Mouse (Mus musculus): Measurements from ENCODE around the gene Nfic.

The Nfic gene

DNA sequence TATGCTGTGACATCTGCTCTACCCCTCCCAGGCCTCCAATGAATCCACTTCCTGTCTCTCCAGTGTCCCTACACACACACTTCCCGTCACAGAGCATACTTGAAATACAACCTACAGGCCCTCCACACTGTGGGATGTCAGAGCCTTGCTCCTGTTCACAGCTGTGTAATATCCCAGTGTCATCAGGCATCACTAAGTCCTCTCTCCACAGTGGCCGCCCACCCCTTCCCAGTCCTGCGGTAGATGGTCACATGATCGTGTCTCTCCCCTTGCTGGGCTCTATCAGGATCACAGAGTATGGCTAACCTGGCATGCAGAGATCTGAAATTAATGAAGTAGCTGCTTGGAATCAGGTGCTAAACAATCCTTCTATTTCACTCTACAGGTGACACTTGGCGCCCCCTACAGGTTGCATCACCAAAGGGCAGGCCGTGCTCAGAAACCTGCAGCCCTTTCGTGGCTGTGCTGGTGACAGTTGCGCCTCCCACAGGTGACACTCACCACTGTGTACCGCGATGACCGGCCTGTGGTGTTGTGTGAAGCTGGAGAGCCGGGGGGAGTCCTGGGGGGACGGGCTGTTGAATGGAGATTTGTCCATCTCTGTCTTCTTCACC is 49.7 kb downstream of the Nfic start:
- DNase-seq (ENCODE audit: low read depth, low spot score), result no peak

- DNase-seq (ENCODE audit: low read depth, low spot score), result no peak
These were observed 50.7 kb downstream of the Nfic start for GRCm38 (mm10) chr10:81404720-81405119.

DNA sequence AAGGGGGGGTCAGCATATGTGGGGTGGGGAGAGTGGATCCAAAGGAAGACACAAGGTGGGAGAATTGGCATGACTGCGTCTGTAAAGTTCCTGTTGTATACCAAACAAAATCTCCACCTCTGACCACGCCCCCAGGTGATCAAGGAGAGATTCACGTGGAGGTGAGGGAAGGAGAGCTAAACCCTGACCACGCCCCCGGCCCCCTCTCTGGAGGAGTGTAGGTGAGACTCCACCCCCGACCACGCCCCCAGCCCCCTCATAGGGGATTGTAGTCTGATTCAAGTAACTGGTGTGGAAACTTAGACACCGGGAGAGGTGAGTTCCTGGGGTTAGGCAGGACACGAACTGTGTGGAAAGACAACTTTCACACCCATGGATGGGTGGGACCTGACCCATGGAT is 51.4 kb downstream of the Nfic start:
- no peak for DNase-seq (ENCODE audit: low read depth, low spot score)

- DNase-seq (ENCODE audit: low read depth, low spot score), result no peak
These were observed 51.9 kb downstream of the Nfic start for GRCm38 (mm10) chr10:81403511-81403910.

DNA sequence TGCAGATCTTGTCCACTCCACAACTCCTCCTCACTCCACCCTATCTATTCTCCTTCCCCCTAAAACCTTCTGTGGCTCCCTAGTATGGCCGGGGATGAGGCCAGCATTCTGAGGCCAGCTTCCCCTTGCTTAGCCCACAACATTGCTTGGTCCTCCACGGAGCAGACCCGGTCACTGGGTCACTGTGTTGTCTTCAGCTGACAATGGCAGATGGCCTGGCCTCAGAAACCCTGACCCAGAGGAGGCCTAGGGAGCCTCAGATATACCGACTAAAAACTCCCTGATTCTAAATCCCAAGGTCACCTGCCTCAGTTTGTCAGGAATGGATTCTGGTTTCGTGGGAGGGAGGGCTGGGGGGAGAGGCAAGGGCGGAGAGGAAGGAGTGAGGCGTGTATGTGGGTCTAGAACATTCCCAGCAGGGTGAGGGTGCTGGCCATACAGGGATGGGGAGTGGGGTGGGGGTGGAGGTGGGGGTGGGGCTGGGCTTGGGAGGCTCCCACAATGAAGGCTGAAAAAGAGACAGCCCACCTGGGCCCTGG is 53.1 kb downstream of the Nfic start:
- no peak for DNase-seq (ENCODE audit: low read depth, low spot score)

DNA sequence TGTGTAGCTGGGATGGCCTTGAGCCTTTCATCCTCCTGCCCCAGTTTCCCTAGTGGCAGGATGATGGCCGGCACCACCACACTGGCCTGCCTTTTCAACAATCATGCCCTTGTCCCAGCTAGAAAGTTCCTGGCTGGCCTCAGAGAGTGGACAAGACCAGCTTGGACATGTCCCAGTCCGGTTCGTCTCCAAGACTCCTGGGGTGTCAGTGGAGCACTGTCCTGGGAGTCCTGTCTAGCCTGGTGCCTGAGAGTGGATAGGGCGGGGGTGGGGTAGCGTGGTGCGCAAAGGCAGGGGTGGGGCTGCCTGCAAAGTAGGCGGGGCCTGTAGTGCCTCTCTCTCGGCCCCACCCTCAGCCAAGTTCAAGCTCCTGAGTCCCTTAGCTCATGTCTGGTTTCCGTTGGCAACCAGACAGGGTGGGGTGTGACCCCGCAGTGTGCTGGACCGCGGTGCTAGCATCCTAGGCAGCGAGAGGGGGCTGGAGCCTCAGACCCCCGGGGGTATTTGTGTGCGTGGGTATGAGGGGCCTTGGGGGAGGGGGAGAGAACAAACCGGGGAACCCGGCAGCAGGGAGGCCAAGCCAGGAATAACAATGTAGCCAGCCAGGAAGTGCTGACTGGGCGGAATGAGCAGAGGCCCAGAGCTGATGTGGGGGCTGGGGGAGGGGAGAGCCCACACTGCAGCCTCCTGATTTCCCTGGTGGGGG is 53.8 kb downstream of the Nfic start:
- peak; percentile 72 for DNase-seq (ENCODE audit: low read depth, low spot score)

DNA sequence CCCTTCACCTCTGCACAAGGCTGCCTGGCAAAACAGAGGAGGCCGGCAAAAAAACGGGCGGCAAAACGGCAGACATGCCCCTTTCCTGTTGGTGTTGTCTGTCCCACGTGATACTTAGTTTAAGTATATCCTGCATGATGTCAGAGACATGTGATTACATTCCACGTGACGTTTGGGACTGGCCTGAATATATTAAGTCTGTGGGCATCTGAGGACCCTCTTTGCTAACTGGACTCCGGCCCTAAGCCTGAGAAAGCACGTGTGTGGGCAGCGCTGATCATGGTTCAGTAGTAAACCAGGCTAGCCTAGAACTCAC is 54.3 kb downstream of the Nfic start:
- no peak for DNase-seq (ENCODE audit: low read depth, low spot score)

DNA sequence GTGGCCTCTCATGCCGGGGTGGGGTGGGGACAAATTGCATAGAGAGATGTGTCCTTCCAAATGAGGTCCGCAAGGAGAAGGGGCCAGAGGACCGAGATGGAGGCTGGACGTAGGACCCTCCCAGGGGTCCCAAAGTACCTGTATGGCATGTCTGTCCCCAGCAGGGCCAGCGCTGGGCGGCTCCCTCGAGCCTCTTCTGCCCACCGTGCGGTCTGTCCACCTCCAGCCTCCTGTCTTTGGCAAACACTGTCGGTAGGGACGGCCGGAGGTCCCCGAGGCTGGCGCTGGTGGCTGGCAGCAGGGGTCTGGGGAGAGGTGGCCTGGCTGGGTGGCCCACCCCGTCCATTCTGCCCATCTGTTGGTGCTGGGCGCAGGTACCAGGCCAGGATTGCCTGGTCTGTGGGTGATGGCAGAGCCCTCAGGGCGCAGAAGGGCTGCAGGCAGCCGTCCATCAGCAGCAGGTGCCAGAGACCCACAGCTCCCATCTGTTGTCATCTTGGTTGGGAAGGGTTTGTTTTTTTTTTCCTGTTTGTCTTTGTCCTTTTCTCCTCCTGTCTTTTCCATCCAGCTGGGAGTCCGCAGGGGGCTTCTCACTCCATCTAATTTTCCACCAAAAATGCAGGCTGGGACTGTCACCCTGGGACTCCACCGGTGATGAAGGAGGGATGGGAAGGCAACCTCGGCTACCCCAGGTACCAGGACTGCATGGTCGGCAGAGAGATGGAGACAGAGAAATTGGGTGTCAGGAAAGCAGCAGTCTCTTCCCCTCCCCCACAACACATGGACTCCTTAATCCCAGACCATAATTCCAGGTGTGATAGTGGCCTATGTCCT is 54.8 kb downstream of the Nfic start:
- no peak for DNase-seq (ENCODE audit: low read depth, low spot score)

DNA sequence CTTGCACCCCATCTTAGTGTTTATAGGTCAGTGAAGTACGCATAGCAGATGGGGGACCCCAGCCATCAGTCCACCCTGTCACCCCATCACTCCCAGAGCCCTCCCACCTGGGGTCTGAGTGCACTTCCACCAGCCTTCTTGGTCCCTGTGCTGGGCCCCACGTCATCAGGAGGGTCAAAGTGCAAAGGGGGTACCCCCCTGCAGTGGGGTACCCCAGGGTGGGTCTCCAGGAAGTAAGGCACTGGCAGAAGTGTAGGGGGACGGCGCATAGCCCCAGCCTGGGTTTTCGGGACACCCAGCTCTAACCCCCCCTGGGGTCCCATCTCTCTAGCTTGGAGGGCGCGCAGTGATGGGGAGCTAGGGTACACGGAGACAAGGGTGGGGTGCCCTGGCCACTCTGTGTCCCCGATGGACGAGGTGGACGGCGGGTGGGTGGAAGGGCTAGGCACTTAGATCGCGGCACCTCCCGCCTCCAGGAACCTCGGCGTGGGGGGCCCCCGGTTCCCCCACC is 55.6 kb downstream of the Nfic start:
- DNase-seq (ENCODE audit: low read depth, low spot score), result no peak

- DNase-seq (ENCODE audit: low read depth, low spot score), result no peak
These were observed 56.1 kb downstream of the Nfic start for GRCm38 (mm10) chr10:81399296-81399695.

DNA sequence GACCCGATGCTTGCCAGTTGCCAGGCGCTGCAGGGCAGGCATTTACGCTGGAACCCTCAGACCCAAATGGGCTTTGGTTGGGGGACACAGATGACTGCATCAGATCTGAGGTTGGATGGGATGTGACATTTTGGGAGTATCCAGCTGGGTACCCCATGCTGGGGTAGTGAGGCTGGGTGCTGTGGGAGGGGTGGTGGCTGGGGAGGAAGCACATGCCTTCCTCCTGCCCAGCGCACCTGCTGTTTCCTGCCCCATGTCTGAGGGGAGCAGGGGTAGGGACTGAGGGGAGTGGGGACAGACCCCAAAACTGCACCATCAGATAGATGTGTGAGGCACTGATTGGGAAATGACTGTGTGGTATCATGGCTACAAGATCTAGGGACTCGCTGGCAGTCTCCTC is 58.7 kb downstream of the Nfic start:
- no peak for DNase-seq (ENCODE audit: low read depth, low spot score)

- no peak for DNase-seq (ENCODE audit: low read depth, low spot score)
These were observed 59.6 kb downstream of the Nfic start for GRCm38 (mm10) chr10:81395865-81396264.

GRCm38 (mm10) chr10:81395127-81395526 is 60.3 kb downstream of the Nfic start:
- no peak for DNase-seq (ENCODE audit: low read depth, low spot score)

DNA sequence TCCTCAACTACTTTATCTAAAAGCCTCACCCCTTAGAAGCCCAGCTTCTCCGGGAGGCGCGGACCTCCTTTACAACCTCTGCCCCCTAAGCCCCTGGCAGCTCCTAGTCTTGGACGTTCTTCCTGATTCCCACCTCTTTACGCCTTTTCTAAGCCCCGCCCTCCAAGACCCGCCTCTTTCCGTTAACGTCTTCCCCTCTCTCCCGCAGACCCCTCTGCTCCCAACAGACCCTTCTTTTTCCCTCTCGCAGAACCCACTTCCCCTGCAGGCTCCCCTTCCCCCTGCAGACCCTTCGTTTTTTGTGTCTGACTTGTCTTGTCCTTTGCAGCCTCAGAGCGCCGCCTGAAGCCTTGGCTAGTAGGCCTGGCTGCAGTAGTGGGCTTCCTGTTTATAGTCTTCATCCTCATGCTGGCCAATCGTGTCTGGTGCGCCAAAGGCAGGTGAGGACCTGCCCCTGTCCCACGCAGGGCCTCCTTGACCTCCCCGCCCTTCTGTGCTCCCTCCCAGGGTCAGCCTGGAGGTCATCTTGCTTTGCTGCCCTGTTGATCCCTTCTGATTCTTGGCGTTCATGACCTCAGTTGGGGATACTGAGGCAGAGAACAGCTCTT is 61.9 kb downstream of the Nfic start:
- DNase-seq (ENCODE audit: low read depth, low spot score), result no peak

- DNase-seq (ENCODE audit: low read depth, low spot score), result no peak
These were observed 62.7 kb downstream of the Nfic start, which contains the start of gene Smim24 for GRCm38 (mm10) chr10:81392781-81393185. Gene Smim24, plus strand, starts transcription at chr10:81393051.

DNA sequence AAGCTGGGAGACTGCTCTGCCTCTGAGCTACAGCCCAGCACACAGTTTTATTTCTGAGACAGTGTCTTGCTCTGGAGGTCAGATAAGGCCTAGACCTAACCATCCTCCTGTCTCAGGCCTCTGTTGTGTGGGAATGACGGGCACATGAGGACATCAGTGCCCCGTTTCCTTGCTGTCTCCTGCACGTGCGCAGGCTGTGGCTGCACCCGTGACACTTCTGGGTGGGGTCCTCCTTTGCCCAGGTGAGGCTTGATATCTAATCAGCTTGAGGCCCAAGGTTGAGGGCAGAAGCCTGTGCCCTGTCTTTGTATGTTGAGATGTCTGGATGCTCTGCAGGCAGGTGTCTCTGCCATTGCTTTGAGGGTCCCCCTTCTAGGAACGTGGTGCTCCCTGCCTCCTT is 63.2 kb downstream of the Nfic start:
- DNase-seq (ENCODE audit: low read depth, low spot score), result no peak

GRCm38 (mm10) chr10:81390678-81390965 is 64.8 kb downstream of the Nfic start:
- no peak for DNase-seq (ENCODE audit: low read depth, low spot score)

GRCm38 (mm10) chr10:81389801-81390677 is 65.4 kb downstream of the Nfic start:
- DNase-seq (ENCODE audit: low read depth, low spot score), result no peak

- no peak for DNase-seq (ENCODE audit: low read depth, low spot score)
These were observed 66.1 kb downstream of the Nfic start for GRCm38 (mm10) chr10:81389373-81389772.

- no peak for DNase-seq (ENCODE audit: low read depth, low spot score)
These were observed 66.9 kb downstream of the Nfic start, which contains the start of gene Gm48552 for GRCm38 (mm10) chr10:81388505-81389055. Gene Gm48552, plus strand, starts transcription at chr10:81389005.

GRCm38 (mm10) chr10:81387716-81388115 is 67.7 kb downstream of the Nfic start:
- DNase-seq (ENCODE audit: low read depth, low spot score), result no peak
